Mouse (Mus musculus): ENCODE results near the gene Nprl3. TPM values are rescaled to one million over a fixed set of nuclear protein-coding genes. Genes with fewer than 3 reads are reported as not detected.
"Not testable (repeated sequence)": the region's sequence is repeated elsewhere in the genome, so short reads cannot be mapped to it uniquely, and the experiment has no call there.

Gene Nprl3
- total RNA-seq, 2 experiments from 2014 or later: 26.1 to 33.5 TPM

GRCm38 (mm10) chr11:32285031-32285775, 17.7 kb upstream of the Nprl3 start:
- DNase-seq (ENCODE audit: low spot score in 2 of 2): no peak

GRCm38 (mm10) chr11:32284582-32284981, 17.1 kb upstream of the Nprl3 start:
- DNase-seq (ENCODE audit: low spot score in 2 of 2): not testable (repeated sequence)

GRCm38 (mm10) chr11:32283091-32283777, 15.7 kb upstream of the Nprl3 start, which contains the start of gene Hba-a1:
Gene Hba-a1, plus strand, starts transcription at chr11:32283511.
- not testable (repeated sequence) for DNase-seq (ENCODE audit: low spot score in 2 of 2)

GRCm38 (mm10) chr11:32281416-32282144, 14.1 kb upstream of the Nprl3 start:
- no peak for DNase-seq (ENCODE audit: low spot score in 2 of 2)

- no peak for DNase-seq (ENCODE audit: low spot score in 2 of 2)
Measured at GRCm38 (mm10) chr11:32280646-32281045, 13.1 kb upstream of the Nprl3 start.

GRCm38 (mm10) chr11:32278458-32278957, 11.0 kb upstream of the Nprl3 start:
- no peak for DNase-seq (ENCODE audit: low spot score in 2 of 2)

GRCm38 (mm10) chr11:32277736-32278457, 10.4 kb upstream of the Nprl3 start:
- no peak for DNase-seq (ENCODE audit: low spot score in 2 of 2)

- no peak for DNase-seq (ENCODE audit: low spot score in 2 of 2)
Measured at GRCm38 (mm10) chr11:32276347-32276746, 8.8 kb upstream of the Nprl3 start, which contains the start of gene Hba-x. Gene Hba-x, plus strand, starts transcription at chr11:32276400.

GRCm38 (mm10) chr11:32271178-32271577, 3.7 kb upstream of the Nprl3 start:
- no peak for DNase-seq (ENCODE audit: low spot score in 2 of 2)

GRCm38 (mm10) chr11:32268952-32269351, 1.4 kb upstream of the Nprl3 start:
- DNase-seq (ENCODE audit: low spot score in 2 of 2): no peak

- no peak for DNase-seq (ENCODE audit: low spot score in 2 of 2)
Measured at GRCm38 (mm10) chr11:32267964-32268363, 457 bp upstream of the Nprl3 start.

GRCm38 (mm10) chr11:32266776-32267175, 731 bp downstream of the Nprl3 start:
- DNase-seq (ENCODE audit: low spot score in 2 of 2): no peak

GRCm38 (mm10) chr11:32266194-32266593, 1.3 kb downstream of the Nprl3 start:
- DNase-seq (ENCODE audit: low spot score in 2 of 2): no peak

GRCm38 (mm10) chr11:32265117-32265738, 2.3 kb downstream of the Nprl3 start:
- no peak for DNase-seq (ENCODE audit: low spot score in 2 of 2)

- DNase-seq (ENCODE audit: low spot score in 2 of 2): no peak
Measured at GRCm38 (mm10) chr11:32262674-32263415, 4.7 kb downstream of the Nprl3 start.

GRCm38 (mm10) chr11:32256566-32256965, 10.9 kb downstream of the Nprl3 start:
- no peak for DNase-seq (ENCODE audit: low spot score in 2 of 2)

- DNase-seq (ENCODE audit: low spot score in 2 of 2): no peak
Measured at GRCm38 (mm10) chr11:32256146-32256545, 11.4 kb downstream of the Nprl3 start.

GRCm38 (mm10) chr11:32253121-32253520, 14.4 kb downstream of the Nprl3 start:
- no peak for DNase-seq (ENCODE audit: low spot score in 2 of 2)

- no peak for DNase-seq (ENCODE audit: low spot score in 2 of 2)
Measured at GRCm38 (mm10) chr11:32250880-32251763, 16.4 kb downstream of the Nprl3 start.
